Mouse (Mus musculus): ENCODE measurements around the gene Plac9a. TPM values are rescaled to one million over a fixed set of nuclear protein-coding genes. Genes with fewer than 3 reads are reported as not detected.
"Not testable (repeated sequence)": the region's sequence is repeated elsewhere in the genome, so short reads cannot be mapped to it uniquely, and the experiment has no call there.

Plac9a gene
- polyA plus RNA-seq, 1 experiment from 2014 or later, result not detected

DNA sequence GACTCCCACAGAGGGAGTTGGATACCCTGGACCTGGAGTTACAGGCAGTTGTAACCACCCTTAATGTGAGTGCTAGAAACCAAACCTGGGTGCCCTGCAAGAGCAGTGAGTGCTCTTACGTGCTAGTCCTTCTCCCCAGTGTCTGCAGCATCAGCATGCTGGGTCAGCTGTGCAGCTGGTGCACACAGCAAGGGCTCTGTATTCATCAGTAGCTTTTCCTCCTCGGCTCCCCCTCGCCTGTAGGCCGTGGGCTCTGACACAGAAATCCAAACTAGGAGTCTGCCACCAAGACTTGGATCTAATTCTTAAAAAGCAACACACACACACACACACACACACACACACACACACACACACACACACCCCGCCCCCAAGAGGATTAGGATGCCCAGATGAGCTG, 2.3 kb upstream of the Plac9a start:
- WGBS (ENCODE audit: insufficient replicate concordance), result 83% methylated on average over 1 of the region's 5 CpGs
- H3K4me1 ChIP-seq (ENCODE audit: control insufficient read depth, insufficient read depth, low read length); H3K27ac ChIP-seq (ENCODE audit: low read depth, low read length); H3K4me3 ChIP-seq (ENCODE audit: low read depth, low read length); H3K27me3 ChIP-seq (ENCODE audit: control insufficient read depth, insufficient read depth, low read length); ATAC-seq (replicated peaks; ENCODE audit: insufficient number of reproducible peaks, low FRiP score, low TSS enrichment); H3K4me2 ChIP-seq; H3K9ac ChIP-seq (ENCODE audit: low read depth, low read length); H3K9me3 ChIP-seq (replicated peaks; ENCODE audit: control insufficient read depth, low read length); H3K36me3 ChIP-seq (ENCODE audit: control insufficient read depth, insufficient read depth, low read length): not testable (repeated sequence)

DNA sequence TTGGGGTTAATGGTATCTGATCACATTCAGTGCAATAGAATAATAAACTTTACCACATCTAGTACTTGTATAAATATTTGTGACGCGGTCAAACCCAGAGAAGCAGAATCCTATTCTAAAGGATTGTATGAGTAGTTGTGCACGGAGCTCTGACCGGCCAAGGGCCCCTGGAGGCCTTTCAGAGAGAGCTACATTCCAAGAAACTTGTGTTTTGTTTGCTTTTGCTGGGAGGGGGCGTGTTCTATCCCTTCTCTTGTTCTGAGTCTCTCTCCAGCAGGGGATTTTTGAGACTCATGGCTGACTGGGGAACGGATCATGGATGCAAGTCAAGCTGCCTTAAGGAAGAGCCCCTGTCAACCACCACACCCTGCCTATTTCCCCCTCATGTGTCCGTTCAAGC, 7.2 kb downstream of the Plac9a start:
- not testable (repeated sequence) for H3K36me3 ChIP-seq (ENCODE audit: control insufficient read depth, insufficient read depth, low read length); H3K27ac ChIP-seq (ENCODE audit: low read depth, low read length); ATAC-seq (replicated peaks; ENCODE audit: insufficient number of reproducible peaks, low FRiP score, low TSS enrichment); H3K9me3 ChIP-seq (replicated peaks; ENCODE audit: control insufficient read depth, low read length); H3K4me1 ChIP-seq (ENCODE audit: control insufficient read depth, insufficient read depth, low read length); H3K27me3 ChIP-seq (ENCODE audit: control insufficient read depth, insufficient read depth, low read length); H3K4me3 ChIP-seq (ENCODE audit: low read depth, low read length); H3K9ac ChIP-seq (ENCODE audit: low read depth, low read length); H3K4me2 ChIP-seq
- no CpG with 5 or more reads among the region's 7 CpGs for WGBS (ENCODE audit: insufficient replicate concordance)

DNA sequence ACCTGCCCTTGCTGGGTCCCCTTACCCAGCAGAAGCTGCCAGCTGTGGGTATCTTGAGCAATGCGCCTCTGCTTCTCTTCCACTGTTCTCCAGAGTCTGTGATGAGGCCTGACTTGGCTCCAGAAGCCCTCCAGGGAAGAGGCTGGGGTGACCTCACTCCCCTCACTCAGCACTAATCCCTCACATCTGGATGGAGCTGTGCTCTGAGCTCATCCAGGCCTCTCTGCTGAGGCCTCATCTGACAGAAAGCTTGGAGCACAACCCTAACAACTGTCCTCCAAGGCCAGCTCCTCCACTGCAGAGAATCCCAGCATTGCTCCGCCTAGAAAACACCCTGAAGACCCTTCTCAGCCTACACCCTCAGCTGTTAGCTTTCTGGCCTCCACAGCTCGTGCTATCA, 8.3 kb downstream of the Plac9a start:
- WGBS (ENCODE audit: insufficient replicate concordance), result no CpG with 5 or more reads among the region's 3 CpGs
- H3K9ac ChIP-seq (ENCODE audit: low read depth, low read length); H3K4me1 ChIP-seq (ENCODE audit: control insufficient read depth, insufficient read depth, low read length); H3K9me3 ChIP-seq (replicated peaks; ENCODE audit: control insufficient read depth, low read length); H3K27ac ChIP-seq (ENCODE audit: low read depth, low read length); H3K4me3 ChIP-seq (ENCODE audit: low read depth, low read length); ATAC-seq (replicated peaks; ENCODE audit: insufficient number of reproducible peaks, low FRiP score, low TSS enrichment); H3K4me2 ChIP-seq; H3K36me3 ChIP-seq (ENCODE audit: control insufficient read depth, insufficient read depth, low read length); H3K27me3 ChIP-seq (ENCODE audit: control insufficient read depth, insufficient read depth, low read length): not testable (repeated sequence)

DNA sequence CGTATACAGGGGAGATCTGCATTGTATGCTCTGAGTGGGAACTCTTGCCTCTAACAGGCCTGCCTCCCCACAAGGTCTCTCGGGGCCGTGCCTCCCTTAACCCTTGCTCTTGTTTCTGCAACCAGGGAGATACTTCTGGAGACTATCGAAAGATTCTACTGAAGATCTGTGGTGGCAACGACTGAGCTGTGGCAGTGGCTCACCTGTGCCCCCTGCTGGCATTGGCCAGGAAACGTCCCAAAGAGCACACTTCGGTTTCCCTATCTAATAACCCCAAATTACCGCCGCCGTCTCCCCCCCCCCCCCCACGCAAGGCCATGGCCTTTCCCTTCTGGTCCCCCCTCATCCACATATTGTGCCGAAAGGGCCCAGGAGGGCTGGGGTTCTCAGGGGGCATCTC, 17.0 kb downstream of the Plac9a start:
- WGBS (ENCODE audit: insufficient replicate concordance), result no CpG with 5 or more reads among the region's 12 CpGs
- not testable (repeated sequence) for H3K27me3 ChIP-seq (ENCODE audit: control insufficient read depth, insufficient read depth, low read length); H3K9me3 ChIP-seq (replicated peaks; ENCODE audit: control insufficient read depth, low read length); H3K4me1 ChIP-seq (ENCODE audit: control insufficient read depth, insufficient read depth, low read length); H3K4me2 ChIP-seq; H3K4me3 ChIP-seq (ENCODE audit: low read depth, low read length); H3K9ac ChIP-seq (ENCODE audit: low read depth, low read length); H3K36me3 ChIP-seq (ENCODE audit: control insufficient read depth, insufficient read depth, low read length); ATAC-seq (replicated peaks; ENCODE audit: insufficient number of reproducible peaks, low FRiP score, low TSS enrichment); H3K27ac ChIP-seq (ENCODE audit: low read depth, low read length)

DNA sequence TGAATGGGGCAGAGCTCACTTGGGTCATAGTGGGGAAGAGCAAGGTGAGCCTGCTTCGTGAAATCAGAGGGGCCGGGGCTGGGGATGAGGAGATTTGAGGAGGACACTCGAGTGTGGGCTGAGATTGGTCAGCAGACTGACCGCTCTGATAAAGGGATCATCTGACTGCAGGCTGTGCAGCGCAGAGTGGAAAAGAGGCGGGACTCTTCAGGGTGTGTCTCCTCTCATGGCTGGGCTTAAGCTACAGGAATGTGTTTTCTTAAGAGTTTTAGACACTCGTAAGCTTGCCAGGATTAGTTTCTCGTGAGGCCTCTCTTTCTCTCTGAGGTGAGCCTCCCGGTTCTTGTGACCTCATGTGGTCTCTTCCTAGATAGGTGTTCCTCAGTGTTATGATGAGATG, 21.1 kb downstream of the Plac9a start:
- not testable (repeated sequence) for H3K4me3 ChIP-seq (ENCODE audit: low read depth, low read length); H3K9me3 ChIP-seq (replicated peaks; ENCODE audit: control insufficient read depth, low read length); ATAC-seq (replicated peaks; ENCODE audit: insufficient number of reproducible peaks, low FRiP score, low TSS enrichment); H3K27me3 ChIP-seq (ENCODE audit: control insufficient read depth, insufficient read depth, low read length); H3K4me1 ChIP-seq (ENCODE audit: control insufficient read depth, insufficient read depth, low read length); H3K4me2 ChIP-seq; H3K9ac ChIP-seq (ENCODE audit: low read depth, low read length); H3K27ac ChIP-seq (ENCODE audit: low read depth, low read length); H3K36me3 ChIP-seq (ENCODE audit: control insufficient read depth, insufficient read depth, low read length)
- WGBS (ENCODE audit: insufficient replicate concordance), result no CpG with 5 or more reads among the region's 9 CpGs

DNA sequence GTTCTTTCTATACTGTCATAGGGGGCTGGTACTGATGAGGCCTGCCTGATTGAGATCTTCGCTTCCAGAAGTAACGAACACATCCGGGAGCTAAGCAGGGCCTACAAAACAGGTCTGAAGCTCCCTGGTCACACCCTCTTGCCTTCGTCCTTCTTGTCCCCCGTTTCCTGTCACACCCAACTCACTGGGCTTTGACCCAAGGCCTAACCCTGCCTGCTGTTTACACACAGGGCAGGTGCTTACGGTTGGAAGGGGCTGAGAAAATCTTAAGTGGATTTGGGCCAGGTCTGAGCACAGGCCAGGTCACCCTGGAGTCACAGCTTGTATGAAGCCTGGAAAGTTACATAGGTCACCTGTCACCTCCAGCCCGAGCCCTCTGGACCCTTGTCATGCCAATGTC, 26.3 kb downstream of the Plac9a start:
- not testable (repeated sequence) for H3K27ac ChIP-seq (ENCODE audit: low read depth, low read length); ATAC-seq (replicated peaks; ENCODE audit: insufficient number of reproducible peaks, low FRiP score, low TSS enrichment); H3K36me3 ChIP-seq (ENCODE audit: control insufficient read depth, insufficient read depth, low read length); H3K9me3 ChIP-seq (replicated peaks; ENCODE audit: control insufficient read depth, low read length); H3K4me2 ChIP-seq; H3K27me3 ChIP-seq (ENCODE audit: control insufficient read depth, insufficient read depth, low read length); H3K9ac ChIP-seq (ENCODE audit: low read depth, low read length); H3K4me3 ChIP-seq (ENCODE audit: low read depth, low read length)
- WGBS (ENCODE audit: insufficient replicate concordance), result no CpG with 5 or more reads among the region's 7 CpGs
- peaks cover 13% of the 10 kb centered on the region for H3K4me1 ChIP-seq (ENCODE audit: control insufficient read depth, insufficient read depth, low read length)

DNA sequence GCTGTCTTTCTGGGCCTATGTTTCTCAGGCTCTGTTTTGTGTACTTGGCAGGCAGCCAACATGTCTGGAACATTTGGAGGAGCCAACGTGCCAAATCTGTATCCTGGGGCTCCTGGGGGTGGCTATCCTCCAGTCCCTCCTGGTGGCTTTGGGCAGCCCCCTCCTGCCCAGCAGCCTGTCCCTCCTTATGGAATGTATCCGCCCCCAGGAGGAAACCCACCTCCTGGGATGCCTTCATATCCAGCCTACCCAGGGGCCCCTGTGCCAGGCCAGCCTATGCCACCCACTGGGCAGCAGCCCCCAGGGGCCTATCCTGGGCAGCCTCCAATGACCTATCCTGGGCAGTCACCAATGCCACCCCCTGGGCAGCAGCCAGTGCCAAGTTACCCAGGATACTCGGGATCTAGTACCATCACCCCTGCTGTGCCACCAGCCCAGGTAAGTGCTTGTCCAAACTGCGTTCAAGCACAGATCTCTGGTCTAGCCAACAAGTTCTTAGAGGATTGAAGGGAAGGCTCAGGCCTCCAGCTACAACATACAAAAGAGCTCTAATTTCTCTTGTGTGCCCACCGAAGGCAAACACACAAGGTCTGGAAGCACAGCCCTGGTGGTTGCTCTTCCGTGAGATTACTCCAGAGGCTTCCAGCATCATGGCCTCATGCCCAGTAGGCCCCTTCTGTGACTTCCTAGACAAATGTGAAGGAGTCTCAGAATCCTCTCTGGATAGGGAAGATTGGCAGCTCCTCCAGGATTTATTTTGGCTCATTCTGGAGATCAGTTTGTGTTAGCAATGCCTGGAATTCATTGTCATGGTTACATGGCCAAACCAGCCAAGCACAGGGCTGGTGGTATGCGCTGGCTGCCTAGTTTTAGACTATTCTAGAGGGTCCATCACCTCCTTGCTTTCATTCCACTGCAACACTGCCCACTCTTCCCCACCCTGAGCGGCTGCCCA, 30.2 kb downstream of the Plac9a start:
- WGBS (ENCODE audit: insufficient replicate concordance), result 63% methylated on average over 8 of the region's 8 CpGs
- Histone ChIP-seq H3K27ac (ENCODE audit: low read depth, low read length) (no peak overlapping the region), H3K36me3 (ENCODE audit: control insufficient read depth, insufficient read depth, low read length) (no peaks in the 10 kb centered on the region), H3K9me3 (replicated peaks; ENCODE audit: control insufficient read depth, low read length) (no peaks in the 10 kb centered on the region), H3K9ac (ENCODE audit: low read depth, low read length) (no peak overlapping the region), H3K4me2 (no peak overlapping the region), H3K4me1 (ENCODE audit: control insufficient read depth, insufficient read depth, low read length) (peaks cover 30% of the 10 kb centered on the region), H3K4me3 (ENCODE audit: low read depth, low read length) (no peak overlapping the region), H3K27me3 (ENCODE audit: control insufficient read depth, insufficient read depth, low read length) (no peaks in the 10 kb centered on the region)
- peak; percentile 37; the same call in 1 of the 2 replicates for ATAC-seq (replicated peaks; ENCODE audit: insufficient number of reproducible peaks, low FRiP score, low TSS enrichment)

DNA sequence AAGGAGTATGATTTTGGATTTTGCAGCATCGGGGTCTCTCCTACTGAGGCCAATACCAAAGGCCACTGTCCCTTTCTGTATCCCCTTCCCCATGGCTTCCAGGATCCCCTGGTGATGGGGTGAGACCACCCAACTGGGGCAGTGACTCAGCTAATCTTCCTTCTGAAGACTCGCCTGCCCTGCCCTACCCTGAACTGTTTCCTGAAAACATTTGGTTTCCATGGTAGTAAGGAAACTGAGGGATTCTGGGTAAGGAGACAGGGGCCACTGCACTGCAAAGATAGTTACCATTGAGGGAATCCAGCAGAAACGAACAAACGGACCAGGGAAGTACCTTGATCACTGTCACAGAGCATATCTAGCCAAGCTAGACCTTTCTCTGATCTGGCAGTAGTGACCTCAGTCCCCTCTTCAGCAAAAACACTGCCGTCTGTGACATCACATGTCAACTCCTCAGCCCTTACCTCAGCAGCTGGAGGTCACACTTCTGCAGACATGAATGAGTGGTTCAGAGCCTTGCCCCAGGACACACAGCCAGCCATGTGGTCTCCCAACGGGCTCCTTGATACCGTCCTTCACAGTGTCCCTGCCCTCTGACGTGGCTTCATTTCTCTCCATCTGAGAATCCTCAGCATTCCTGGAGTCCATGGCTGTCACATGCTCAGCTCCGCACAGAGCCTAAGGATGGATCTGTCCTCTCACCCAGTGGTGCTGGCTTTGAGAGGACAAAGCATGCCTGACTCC, 33.6 kb downstream of the Plac9a start:
- H3K4me1 ChIP-seq (ENCODE audit: control insufficient read depth, insufficient read depth, low read length), result peaks cover 30% of the 10 kb centered on the region
- 32% methylated on average over 9 of the region's 9 CpGs for WGBS (ENCODE audit: insufficient replicate concordance)
- no peaks in the 10 kb centered on the region for H3K27me3 ChIP-seq (ENCODE audit: control insufficient read depth, insufficient read depth, low read length)
- H3K9ac ChIP-seq (ENCODE audit: low read depth, low read length), result no peak overlapping the region
- H3K4me3 ChIP-seq (ENCODE audit: low read depth, low read length), result no peak overlapping the region
- no peak overlapping the region for H3K4me2 ChIP-seq
- no peaks in the 10 kb centered on the region for H3K36me3 ChIP-seq (ENCODE audit: control insufficient read depth, insufficient read depth, low read length)
- no peaks in the 10 kb centered on the region for H3K9me3 ChIP-seq (replicated peaks; ENCODE audit: control insufficient read depth, low read length)
- peak overlapping the region; percentile 38; the same call in 1 of the 2 replicates for H3K27ac ChIP-seq (ENCODE audit: low read depth, low read length)
- no peak for ATAC-seq (replicated peaks; ENCODE audit: insufficient number of reproducible peaks, low FRiP score, low TSS enrichment)
